Mouse (Mus musculus): ENCODE measurements around the gene Ift122. TPM values are rescaled to one million over a fixed set of nuclear protein-coding genes. Genes with fewer than 3 reads are reported as not detected.
"Not testable (repeated sequence)": the region's sequence is repeated elsewhere in the genome, so short reads cannot be mapped to it uniquely, and the experiment has no call there.

Gene Ift122
- 10 to 100 TPM; 22.4 to 22.9 TPM for total RNA-seq (2021)

DNA sequence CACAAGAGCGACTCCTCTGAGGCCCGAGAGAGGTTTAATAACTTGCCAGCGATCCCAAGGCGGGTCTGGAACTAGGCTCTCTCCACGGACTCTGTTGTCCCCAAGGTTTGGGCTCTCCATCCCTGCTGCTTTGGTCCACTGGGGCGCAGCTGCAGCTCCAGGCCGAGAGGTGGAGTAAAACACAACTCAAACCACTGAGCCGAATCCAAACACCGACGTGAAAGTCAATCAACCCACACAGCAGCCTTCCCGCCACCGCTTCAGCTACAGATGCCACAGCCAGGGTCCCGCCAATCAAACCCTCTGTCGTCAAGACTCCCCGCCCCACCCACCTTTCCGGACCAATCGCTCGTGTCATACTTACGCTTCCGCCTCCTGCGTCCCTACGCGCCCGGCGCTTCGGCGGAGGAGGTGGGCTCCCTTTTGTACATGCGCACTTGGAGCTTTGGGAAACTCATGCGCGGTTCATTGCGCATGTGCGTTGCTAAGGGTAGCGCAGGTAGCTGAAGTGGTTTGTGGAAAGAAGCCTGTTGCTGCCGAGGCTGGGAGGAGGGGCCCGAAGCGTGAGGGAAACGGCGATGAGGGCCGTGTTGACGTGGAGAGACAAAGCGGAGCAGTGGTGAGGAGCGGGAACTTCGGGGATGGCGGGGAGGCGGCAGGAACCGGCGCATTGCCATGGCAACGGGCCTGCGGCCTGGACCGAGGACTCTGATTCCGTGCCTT, at the start of gene Ift122, which contains the start of gene Mbd4:
Gene Ift122 (plus strand): TSS at position 380 of the 723 bp plus-strand sequence.
Gene Mbd4 (minus strand): TSS at position 281 of the 723 bp plus-strand sequence.
- intact Hi-C loops (cut with DNase I): loop anchor here (5.0 kb wide), 3 partner anchors 104 to 354 kb away; partner anchors contain the start of gene Washc2
- DNase-seq: peak; percentile 99

DNA sequence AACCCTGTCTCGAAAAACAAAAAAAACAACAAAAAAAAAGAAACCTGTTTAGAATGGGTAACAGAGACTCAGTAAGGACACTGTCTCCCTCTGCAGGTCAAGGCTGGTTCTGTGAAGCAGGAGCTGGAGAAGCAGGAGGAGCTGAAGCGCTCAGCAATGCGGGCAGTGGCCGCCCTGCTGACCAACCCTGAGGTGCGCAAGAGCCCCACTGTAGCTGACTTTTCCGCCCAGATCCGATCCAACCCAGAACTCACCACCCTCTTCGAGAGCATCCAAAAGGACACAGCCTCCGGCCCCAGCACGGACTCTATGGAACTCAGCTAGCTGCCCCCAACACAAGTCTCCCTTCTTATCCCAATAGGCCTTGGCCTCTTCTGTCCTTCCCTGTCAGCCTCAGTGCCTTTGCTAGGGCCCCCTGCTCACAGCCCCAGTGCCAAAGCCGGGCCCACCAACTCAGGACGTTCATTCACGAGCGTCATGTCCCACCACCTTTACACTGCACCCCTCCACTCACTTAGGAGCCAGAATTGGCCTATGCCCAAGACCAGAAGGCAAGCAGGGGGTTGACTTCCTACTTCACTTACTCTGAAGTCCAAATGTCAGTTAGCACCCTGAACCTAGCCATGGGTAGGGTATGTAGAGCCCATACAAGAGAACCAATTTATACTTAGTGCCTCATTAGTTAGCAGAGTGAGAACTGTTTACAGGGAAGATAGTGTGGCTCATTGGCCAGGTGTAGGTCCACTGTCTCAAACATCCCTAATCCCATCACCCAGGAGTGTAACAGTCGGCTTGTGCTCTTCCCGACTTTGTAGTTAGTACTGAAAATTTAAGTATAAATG, 49.5 kb upstream of the Ift122 start:
- intact Hi-C loops (cut with DNase I): loop anchor here (2.0 to 5.0 kb wide), 2 partner anchors 77 to 256 kb away; no protein-coding TSS in a partner anchor
- DNase-seq: peak; percentile 83 to 87

DNA sequence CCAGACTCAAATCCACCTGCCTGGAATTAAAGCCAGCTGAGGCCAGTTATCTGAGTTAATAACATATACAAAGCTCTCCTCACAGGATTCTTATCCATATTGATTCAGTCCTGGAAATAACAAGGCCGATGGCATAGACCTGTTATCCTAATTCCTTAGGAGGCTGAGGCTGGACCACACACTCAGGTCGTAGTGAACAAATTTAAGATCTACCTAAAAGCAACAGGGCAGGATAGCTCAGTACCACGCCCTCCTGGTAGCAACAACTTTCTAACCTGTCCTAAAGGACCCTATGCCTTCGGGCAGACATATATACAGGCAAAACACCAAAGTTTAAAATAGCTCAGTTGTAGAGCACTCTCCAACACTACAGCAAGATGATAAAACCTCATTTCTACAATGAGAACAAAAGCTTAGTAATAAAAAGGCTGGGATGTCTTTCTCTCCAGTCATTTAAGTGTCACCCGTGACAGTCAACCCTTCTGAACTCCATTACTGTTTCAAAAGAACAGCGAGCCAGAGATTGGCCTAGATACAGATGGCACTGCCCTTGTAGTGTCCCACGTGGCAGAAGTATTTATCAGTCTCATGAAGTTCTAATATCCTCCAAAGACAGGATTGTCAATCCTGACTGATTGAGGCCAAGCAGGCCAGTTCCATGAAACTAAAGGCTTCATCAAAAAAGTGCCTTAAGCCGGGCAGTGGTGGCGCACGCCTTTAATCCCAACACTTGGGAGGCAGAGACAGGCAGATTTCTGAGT, 48.7 kb upstream of the Ift122 start:
- no peak for DNase-seq
- intact Hi-C loops (cut with DNase I): loop anchor here (5.0 kb wide), 1 partner anchor 257 kb away; no protein-coding TSS in a partner anchor

DNA sequence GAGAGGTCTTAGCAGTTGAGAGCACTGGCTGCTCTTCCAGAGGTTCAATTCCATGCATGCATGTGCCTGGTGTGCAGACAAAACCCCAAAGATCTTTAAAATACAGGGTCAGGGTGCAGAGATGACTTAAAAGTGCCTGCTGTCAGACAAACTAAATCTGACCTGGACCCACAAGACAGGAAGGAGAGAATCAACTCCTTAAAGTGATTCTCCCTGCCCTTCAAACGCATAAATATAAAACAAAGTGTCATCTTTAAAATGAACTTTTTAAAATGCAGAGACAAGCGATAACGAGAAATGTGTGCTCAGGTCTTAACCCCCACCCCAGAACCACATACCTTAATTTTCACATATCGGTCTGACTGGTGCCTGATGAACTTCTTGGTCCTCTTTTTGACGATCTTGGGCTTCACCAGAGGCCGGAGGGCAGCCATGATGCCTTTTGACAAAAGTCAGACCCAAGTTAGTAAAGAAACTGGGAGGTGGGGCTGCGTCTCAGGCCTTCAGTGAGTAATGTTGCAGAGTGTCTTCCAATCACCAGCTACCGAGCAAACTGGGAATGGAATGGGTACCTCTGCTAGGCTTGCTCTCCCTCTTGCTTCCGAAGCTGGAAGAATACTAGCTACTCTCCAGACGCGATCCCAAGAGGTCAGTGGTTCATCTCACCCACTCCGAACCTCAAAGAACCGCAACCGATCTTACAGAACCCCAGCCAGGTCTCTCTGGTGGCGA, 45.6 kb upstream of the Ift122 start:
- intact Hi-C loops (cut with DNase I): no loop called here
- DNase-seq: no peak

DNA sequence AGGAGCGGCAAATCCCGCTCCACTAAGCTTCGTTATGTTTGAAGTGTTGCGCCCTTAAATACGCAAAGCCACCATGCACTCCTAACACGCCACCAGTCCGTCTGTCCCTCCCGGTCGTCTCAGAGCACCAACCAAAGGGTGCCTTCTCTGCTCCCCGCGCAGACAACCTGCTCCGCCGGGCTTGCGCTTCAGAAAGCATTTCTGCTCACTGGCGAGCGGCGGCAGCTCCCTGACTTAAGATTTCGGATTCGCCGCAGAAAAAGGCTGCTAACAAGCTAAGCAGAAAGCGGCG, 45.1 kb upstream of the Ift122 start:
- intact Hi-C loops (cut with DNase I): no loop called here
- DNase-seq: no peak

DNA sequence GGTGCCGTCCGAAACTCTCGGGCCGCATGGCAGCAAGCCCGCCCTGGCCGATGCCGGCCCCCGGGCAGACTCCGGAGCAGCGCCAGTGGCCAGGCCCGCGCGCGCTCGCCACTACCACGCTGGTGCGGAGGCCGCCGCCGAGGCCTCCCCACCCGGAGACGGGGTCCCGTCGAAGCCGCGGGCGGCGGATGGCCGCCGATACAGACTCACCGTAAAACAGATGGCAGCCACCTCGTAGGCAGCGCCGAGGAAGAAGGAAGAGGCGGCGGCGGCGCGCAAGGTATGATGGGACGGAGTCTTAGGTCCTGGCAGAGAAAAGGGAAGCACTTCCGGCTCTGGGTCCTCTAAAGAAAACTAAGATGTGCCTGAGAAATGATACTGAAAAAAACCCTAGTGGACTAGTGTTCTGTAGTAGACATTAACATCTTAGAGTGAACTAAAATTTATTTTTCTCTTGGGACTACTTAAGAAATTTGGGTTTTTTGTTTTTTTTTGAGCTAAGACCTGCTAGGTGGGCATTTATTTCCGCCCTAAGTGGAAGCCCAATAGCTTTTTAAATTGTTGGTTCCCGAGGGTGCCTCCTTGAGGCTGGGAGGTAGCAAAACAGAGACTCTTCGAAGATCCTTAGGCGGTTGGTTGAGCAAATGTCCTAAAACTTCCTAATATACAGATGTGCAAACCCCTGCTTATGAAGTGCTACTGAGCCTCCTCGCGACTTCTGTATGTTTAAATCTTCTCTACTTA, 44.6 kb upstream of the Ift122 start, which contains the start of gene Rpl32:
Gene Rpl32 (minus strand): TSS at position 260 of the 744 bp plus-strand sequence.
- DNase-seq: peak; percentile 92
- intact Hi-C loops (cut with DNase I): no loop called here

DNA sequence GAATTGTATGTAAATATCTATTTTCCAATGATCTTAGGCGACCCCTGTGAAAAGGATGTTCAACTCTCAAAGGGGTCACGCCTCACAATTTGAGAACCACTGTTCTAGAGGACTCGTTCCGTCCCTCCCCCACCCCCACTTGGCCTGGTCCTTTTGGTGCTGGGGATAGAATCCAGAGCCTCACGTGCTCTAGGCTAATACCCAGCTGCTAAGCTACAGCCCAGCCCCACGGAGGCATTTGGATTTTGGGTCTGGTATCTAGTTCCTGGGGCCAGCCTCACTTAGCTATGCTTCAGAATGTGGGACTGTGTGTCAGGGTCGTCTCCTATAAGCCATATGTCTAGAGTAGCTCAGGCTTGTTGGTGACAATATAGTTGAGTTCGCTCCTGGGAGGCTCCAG, 41.7 kb upstream of the Ift122 start:
- intact Hi-C loops (cut with DNase I): no loop called here
- DNase-seq: no peak

DNA sequence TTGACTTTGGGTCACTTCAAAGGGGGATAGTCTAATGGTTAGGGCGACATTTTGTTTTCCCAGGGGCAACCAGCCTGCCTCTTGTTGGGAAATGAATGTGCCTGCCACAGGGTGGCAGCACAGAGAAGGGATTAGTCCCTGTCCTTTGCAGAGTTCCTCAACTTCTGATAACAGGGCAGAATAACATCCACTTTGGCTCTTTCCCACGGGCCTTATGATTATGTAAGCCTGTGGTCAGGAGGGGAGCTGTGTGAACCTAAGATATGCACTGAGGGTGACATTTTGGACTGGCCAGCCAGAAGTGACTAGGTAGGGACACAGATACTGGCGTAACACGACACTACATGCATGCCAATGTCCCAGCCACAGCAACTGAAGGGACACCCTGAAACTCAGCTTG, 39.2 kb upstream of the Ift122 start:
- DNase-seq: peak; percentile 80 to 82
- intact Hi-C loops (cut with DNase I): no loop called here

DNA sequence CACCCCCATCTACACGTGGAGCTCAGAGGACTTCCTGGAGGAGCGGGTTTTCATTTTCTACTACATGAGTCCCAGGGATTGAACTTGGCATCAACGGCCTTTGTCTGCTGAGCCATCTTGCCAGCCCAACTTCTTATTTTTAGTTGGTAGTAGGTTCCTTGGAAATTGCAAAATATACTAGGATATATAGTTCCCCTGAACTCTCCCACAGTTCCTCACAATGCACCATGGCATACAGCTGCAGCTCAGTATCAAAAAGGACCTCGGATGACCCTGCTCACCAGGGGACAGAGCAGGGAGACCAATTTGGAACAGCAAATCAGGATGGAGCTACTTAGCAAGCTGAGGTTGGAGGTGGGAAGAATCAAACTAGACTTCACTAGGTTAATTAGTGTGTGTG, 38.2 kb upstream of the Ift122 start:
- intact Hi-C loops (cut with DNase I): no loop called here
- DNase-seq: no peak

DNA sequence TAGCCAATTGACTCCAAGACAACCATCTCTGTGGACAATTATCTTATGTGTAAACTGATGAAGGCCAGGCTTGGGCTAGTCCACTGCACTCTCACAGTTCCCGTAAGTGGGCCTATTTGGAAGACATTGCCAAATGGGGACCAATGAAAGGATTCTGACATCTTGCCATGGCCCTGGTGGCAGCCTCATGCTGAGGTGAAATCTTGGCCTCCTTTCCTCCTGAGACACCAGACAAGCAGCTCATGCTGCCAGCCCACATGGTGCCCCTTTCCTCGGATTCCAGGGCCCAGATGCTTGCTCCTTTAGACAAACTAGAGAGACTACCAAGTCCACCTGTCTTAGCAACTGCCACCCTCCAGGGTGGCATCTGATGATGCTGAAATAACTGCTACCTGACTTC, 35.1 kb upstream of the Ift122 start:
- intact Hi-C loops (cut with DNase I): no loop called here

DNA sequence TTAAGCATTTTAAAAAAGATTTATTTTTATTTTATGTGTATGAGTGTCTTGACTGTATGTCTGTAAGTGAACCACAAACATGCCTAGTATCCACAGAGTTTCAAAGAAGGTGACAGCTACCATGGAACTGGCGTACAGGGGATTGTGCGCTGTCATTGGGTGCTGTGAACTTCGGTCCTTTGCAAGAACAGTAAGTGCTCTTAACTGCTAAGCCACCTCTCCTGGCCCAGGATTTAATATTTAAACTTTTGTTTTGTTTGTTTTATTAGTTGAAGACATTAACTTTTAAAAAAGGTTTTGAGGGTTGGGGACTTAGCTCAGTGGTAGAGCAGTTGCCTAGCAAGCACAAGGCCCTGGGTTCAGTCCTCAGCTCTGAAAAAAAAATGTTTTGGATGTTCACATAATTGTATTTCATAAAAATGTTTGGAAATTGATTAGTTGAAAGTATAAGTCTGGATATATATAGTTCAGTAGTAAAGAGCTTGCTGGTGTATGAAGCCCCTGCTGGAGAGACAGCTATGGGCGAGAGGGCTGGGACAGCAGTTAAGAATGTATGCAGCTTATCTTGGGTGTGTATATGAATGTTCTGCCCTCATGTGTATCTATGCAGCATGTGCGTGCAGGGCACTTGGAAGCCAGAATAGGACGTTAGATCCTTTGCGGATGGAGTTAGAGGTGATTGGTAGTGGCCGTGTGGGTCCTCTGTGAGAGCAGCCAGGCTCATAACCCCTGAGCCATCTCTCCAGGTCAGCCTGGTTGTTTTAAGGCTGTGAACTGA, 31.9 kb upstream of the Ift122 start:
- no peak for DNase-seq
- intact Hi-C loops (cut with DNase I): no loop called here

More for the DNA sequence above, 35.1 kb upstream of the Ift122 start:
- no peak for DNase-seq

DNA sequence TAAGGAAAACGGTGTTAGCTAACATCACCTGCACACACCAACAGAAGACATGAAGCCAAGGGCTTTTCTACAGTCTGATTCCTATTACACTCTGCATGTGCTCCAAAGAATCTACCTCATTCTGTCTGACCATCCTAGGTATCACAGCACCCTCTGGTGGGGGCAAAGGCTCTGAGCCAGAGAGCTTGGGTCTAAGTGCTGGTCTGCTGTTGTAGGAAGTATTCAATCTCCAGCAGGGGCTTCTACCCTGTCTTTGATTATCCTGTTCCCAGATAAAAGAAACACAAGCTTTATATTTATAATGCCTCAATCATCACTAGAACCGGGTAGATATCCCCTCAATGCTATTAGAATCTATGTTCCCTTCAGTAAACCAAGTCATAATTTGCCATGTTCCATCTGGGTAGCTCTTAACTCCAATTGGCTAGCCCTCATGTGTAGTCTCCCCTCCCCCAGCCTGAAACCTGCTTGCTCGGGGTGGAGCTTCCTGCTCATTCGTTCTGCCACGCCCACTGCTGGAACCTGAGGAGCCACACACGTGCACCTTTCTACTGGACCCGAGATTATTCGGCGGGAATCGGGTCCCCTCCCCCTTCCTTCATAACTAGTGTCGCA, 29.3 kb upstream of the Ift122 start:
- DNase-seq: peak; percentile 63 to 71
- intact Hi-C loops (cut with DNase I): not testable (repeated sequence)

DNA sequence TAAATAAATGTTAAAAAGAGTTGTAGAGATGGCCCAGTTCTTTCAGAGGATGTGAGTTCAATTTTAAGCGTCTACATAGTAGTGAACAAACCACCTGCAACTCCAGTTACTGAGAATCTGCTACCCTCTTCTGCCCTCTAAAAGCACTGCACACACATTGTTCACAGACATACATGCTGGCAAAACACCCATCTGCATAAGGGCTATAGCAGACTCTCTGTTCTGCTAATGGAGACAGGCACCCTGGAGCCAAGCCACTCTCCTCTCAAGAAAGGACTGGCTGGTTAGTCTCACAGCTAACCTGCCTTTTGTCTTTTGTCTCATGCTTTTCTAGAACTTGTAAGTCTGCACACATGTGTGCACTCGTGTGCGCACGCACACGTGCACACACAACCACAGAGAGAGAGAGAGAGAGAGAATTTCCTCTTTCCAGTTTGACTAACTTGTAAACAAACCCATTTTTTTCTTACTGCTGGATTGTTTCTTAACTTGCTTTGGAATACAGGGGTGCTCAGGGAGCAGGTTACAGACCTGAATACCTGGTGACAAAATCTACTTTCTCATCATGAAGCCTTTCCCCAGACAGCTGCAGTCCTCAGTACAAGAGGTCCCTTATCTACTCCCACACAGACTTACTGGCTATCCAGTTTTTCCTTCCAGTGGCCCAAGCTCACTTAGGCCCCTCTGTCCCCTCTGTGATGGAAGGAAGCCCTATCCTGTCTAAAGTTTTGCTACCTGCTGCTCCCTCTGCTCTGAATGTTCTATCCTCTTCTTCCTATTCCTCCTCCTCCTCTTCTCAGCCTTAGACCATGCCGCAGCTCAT, 22.3 kb upstream of the Ift122 start:
- intact Hi-C loops (cut with DNase I): no loop called here
- DNase-seq: no peak

DNA sequence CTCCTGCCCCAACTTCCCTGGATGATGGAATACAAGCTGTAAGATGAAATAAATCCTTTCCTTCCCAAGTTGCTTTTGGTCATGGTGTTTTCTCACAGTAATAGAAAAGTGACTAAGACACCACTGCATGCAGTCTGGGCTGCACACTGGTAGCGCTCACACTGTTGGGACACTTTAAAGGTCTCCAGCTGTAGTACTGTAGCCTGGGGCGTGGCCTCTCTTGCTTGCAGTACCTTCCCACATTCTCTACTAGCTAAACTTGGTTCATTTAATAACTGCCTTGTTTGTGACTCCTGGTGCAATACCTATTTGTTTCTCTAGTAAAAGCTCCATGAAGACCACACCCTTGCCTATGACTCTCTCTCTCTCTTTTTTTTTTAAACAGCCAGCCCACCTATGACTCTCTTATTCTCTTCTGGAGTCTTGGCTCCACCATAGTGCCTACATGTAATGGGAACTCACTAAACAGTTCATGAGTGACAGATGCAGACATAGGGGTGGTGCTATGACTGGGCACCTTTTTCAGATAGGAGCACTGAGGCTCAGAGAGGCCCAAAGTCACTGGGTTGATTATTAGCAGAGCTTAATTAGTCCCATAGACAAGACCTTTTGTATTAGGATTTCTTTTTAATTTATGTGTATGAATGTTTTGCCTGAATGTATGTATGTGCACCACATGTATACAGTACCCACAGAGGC, 21.0 kb upstream of the Ift122 start:
- intact Hi-C loops (cut with DNase I): no loop called here

DNA sequence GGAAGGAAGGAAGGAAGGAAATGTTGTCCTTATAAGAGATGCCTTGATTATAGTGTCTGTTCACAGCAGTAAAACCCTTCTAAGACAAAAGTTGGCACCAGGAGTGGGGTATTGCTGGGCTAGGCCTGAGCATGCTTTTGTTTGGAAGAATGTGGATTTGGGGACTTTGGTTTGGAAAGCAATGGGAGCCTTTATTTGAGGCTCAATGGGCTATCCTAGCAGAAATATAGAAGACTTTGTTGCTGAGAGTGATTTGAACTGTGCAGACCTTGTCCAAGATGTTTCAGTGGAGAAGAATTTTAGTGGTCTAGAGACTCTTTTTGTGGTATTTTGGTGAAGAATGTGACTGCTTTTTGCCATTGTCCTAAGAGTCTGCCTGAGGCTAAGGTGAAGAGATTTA, 19.4 kb upstream of the Ift122 start:
- no peak for DNase-seq
- intact Hi-C loops (cut with DNase I): no loop called here

More for the DNA sequence above, 21.0 kb upstream of the Ift122 start:
- no peak for DNase-seq

DNA sequence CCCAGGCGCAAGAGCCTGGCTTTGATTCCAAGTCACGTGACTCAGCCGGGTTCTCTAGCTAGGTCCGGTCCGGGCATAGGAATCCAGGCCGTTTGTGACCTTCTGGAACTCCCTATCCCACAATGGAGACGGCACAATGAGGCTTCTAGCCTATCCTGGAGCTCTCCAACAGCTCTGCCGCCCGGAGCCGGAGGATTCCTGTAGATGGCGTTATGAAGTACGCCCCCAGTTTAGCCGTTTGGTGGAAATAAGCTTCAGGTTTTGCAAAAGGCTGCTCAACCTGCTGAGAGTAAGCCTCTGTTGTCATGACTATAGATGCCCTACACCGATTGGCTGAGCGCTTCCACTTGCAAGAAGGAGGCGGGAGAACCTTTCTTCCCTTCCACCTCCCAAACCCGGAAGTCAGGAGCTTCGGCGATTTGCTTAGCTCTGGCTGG, 15.1 kb upstream of the Ift122 start, which contains the start of gene Efcab12:
Gene Efcab12 (minus strand): TSS at position 252 of the 437 bp plus-strand sequence.
- intact Hi-C loops (cut with DNase I): no loop called here

DNA sequence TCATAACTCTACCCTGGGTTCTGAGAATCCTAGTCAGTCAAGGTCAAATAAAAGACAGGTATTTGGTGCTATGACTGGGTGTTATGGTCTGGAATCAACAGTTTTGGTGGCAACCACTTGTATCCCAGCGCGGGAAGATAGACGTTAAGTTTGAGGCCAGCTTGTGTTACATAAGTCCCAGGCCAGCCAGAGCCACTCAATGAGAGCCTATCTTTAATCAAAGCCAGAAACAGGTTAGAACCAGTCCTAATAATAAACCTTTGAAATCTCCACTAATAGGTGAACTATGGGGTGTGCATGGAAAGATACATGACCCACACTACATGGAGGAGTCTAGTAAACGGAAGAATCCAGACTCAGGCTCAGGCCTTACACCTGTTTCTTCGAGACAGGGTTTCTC, 14.5 kb upstream of the Ift122 start:
- intact Hi-C loops (cut with DNase I): no loop called here
- DNase-seq: no peak

More for the DNA sequence above, 15.1 kb upstream of the Ift122 start, which contains the start of gene Efcab12:
- peak; percentile 63 to 78 for DNase-seq

Measured in heart, postnatal 10 days (tissue).